Mouse (Mus musculus): ENCODE data around the gene Clca3b.

- TF ChIP-seq EP300 (IDR thresholded peaks at IDR 0.05; ENCODE audit: low read depth) (no peak), CTCF (IDR thresholded peaks at IDR 0.05; ENCODE audit: low read depth) (no peak)
Observed at GRCm38 (mm10) chr3:144849584-144849983, 427 bp upstream of the Clca3b start.
